Mouse (Mus musculus): ENCODE measurements around the gene Hdac11. TPM values are rescaled to one million over a fixed set of nuclear protein-coding genes. Genes with fewer than 3 reads are reported as not detected.
"Not testable (repeated sequence)": the region's sequence is repeated elsewhere in the genome, so short reads cannot be mapped to it uniquely, and the experiment has no call there.

The Hdac11 gene
- polyA plus RNA-seq, 1 experiment from 2014 or later = 77.2 TPM

GRCm38 (mm10) chr6:91209780-91210179, 53.3 kb downstream of the Hdac11 start:
- in situ Hi-C loops (cut with MboI; ENCODE audit: low pct_unique_long_range_greater_than_20kb) = loop anchor here (5.0 to 25.0 kb wide), 2 partner anchors 68 to 847 kb away; partner anchors contain the start of gene Zxdc
- ChIA-PET CTCF (no interaction called here), POLR2A (interaction anchor here (1.6 kb wide), 1 partner anchor 34 kb away, joined by 3 read pairs; no protein-coding TSS in a partner anchor)
- ATAC-seq (no peak), DNase-seq (ENCODE audit: low read depth, low spot score) (no peak)
- no peaks in the 10 kb centered on the region for H3K27me3 ChIP-seq
- TF ChIP-seq CTCF (IDR thresholded peaks at IDR 0.05) = no peak

GRCm38 (mm10) chr6:91210852-91211251, 54.4 kb downstream of the Hdac11 start:
- DNase-seq (ENCODE audit: low read depth, low spot score) (no peak), ATAC-seq (no peak)
- no peaks in the 10 kb centered on the region for H3K27me3 ChIP-seq
- TF ChIP-seq CTCF (IDR thresholded peaks at IDR 0.05) = no peak
- ChIA-PET POLR2A (interaction anchor here (1.6 kb wide), 1 partner anchor 35 kb away, joined by 3 read pairs; no protein-coding TSS in a partner anchor), CTCF (no interaction called here)
- in situ Hi-C loops (cut with MboI; ENCODE audit: low pct_unique_long_range_greater_than_20kb) = loop anchor here (25.0 kb wide), 1 partner anchor 849 kb away; the partner anchor contains the start of gene Zxdc

- in situ Hi-C loops (cut with MboI; ENCODE audit: low pct_unique_long_range_greater_than_20kb) = loop anchor here (25.0 kb wide), 1 partner anchor 850 kb away; the partner anchor contains the start of gene Zxdc
- ATAC-seq; H3K27me3 ChIP-seq; CTCF ChIA-PET; DNase-seq (ENCODE audit: low read depth, low spot score): not testable (repeated sequence)
- POLR2A ChIA-PET = interaction anchor here (1.3 kb wide), 1 partner anchor 11 kb away, joined by 3 read pairs; no protein-coding TSS in a partner anchor
Observed at GRCm38 (mm10) chr6:91212155-91212554, 55.7 kb downstream of the Hdac11 start, which contains the start of gene Fbln2. TSS of gene Fbln2 (plus strand) at chr6:91212455.

GRCm38 (mm10) chr6:91212571-91212970, 56.1 kb downstream of the Hdac11 start:
- no peak for TF ChIP-seq CTCF (IDR thresholded peaks at IDR 0.05)
- H3K27me3 ChIP-seq = no peaks in the 10 kb centered on the region
- POLR2A ChIA-PET = interaction anchor here (1.3 kb wide), 1 partner anchor 11 kb away, joined by 3 read pairs; no protein-coding TSS in a partner anchor
- DNase-seq (ENCODE audit: low read depth, low spot score) (no peak), ATAC-seq (no peak)
- in situ Hi-C loops (cut with MboI; ENCODE audit: low pct_unique_long_range_greater_than_20kb) = loop anchor here (25.0 kb wide), 1 partner anchor 850 kb away; the partner anchor contains the start of gene Zxdc
- CTCF ChIA-PET = no interaction called here

GRCm38 (mm10) chr6:91213287-91214218, 57.1 kb downstream of the Hdac11 start:
- DNase-seq (ENCODE audit: low read depth, low spot score) (no peak), ATAC-seq (no peak)
- H3K27me3 ChIP-seq = no peaks in the 10 kb centered on the region
- in situ Hi-C loops (cut with MboI; ENCODE audit: low pct_unique_long_range_greater_than_20kb) = loop anchor here (25.0 kb wide), 1 partner anchor 851 kb away; the partner anchor contains the start of gene Zxdc
- ChIA-PET POLR2A (interaction anchor here (0.6 kb wide), 1 partner anchor 206 kb away, joined by 4 read pairs; no protein-coding TSS in a partner anchor), CTCF (interaction anchor here (1.8 to 2.3 kb wide), 2 partner anchors 10 to 64 kb away, joined by 5 read pairs; no protein-coding TSS in a partner anchor)
- no peak for TF ChIP-seq CTCF (IDR thresholded peaks at IDR 0.05)

GRCm38 (mm10) chr6:91215454-91215853, 59.0 kb downstream of the Hdac11 start:
- TF ChIP-seq CTCF (IDR thresholded peaks at IDR 0.05) = no peak
- no peak for ATAC-seq
- ChIA-PET POLR2A (interaction anchor here (0.7 kb wide), 1 partner anchor 46 kb away, joined by 5 read pairs; no protein-coding TSS in a partner anchor), CTCF (interaction anchor here (1.4 to 2.3 kb wide), 3 partner anchors 8 to 62 kb away, joined by 3 to 5 read pairs (median 5); no protein-coding TSS in a partner anchor)
- H3K27me3 ChIP-seq = no peaks in the 10 kb centered on the region
- in situ Hi-C loops (cut with MboI; ENCODE audit: low pct_unique_long_range_greater_than_20kb) = loop anchor here (25.0 kb wide), 1 partner anchor 853 kb away; the partner anchor contains the start of gene Zxdc
- no peak for DNase-seq (ENCODE audit: low read depth, low spot score)

- ATAC-seq (no peak), DNase-seq (ENCODE audit: low read depth, low spot score) (no peak)
- no peak for TF ChIP-seq CTCF (IDR thresholded peaks at IDR 0.05)
- ChIA-PET POLR2A (no interaction called here), CTCF (no interaction called here)
- in situ Hi-C loops (cut with MboI; ENCODE audit: low pct_unique_long_range_greater_than_20kb) = loop anchor here (25.0 kb wide), 1 partner anchor 856 kb away; the partner anchor contains the start of gene Zxdc
- H3K27me3 ChIP-seq = no peaks in the 10 kb centered on the region
Observed at GRCm38 (mm10) chr6:91218445-91218844, 62.0 kb downstream of the Hdac11 start.

GRCm38 (mm10) chr6:91218871-91219270, 62.4 kb downstream of the Hdac11 start:
- POLR2A ChIA-PET = no interaction called here
- CTCF ChIA-PET = no interaction called here
- H3K27me3 ChIP-seq = no peaks in the 10 kb centered on the region
- no peak for ATAC-seq
- TF ChIP-seq CTCF (IDR thresholded peaks at IDR 0.05) = no peak
- no peak for DNase-seq (ENCODE audit: low read depth, low spot score)
- in situ Hi-C loops (cut with MboI; ENCODE audit: low pct_unique_long_range_greater_than_20kb) = loop anchor here (25.0 kb wide), 1 partner anchor 857 kb away; the partner anchor contains the start of gene Zxdc

GRCm38 (mm10) chr6:91220062-91220461, 63.6 kb downstream of the Hdac11 start:
- DNase-seq (ENCODE audit: low read depth, low spot score) = no peak

GRCm38 (mm10) chr6:91221094-91221493, 64.6 kb downstream of the Hdac11 start:
- in situ Hi-C loops (cut with MboI; ENCODE audit: low pct_unique_long_range_greater_than_20kb) = loop anchor here (25.0 kb wide), 1 partner anchor 859 kb away; the partner anchor contains the start of gene Zxdc
- no peak for DNase-seq (ENCODE audit: low read depth, low spot score)
- TF ChIP-seq CTCF (IDR thresholded peaks at IDR 0.05) = no peak
- CTCF ChIA-PET = no interaction called here
- H3K27me3 ChIP-seq = no peaks in the 10 kb centered on the region
- POLR2A ChIA-PET = interaction anchor here (0.6 kb wide), 1 partner anchor 14 kb away, joined by 5 read pairs; no protein-coding TSS in a partner anchor
- ATAC-seq = no peak

More at GRCm38 (mm10) chr6:91220062-91220461, 63.6 kb downstream of the Hdac11 start:
- TF ChIP-seq CTCF (IDR thresholded peaks at IDR 0.05) = no peak
- ChIA-PET POLR2A (no interaction called here), CTCF (no interaction called here)
- no peak for ATAC-seq
- in situ Hi-C loops (cut with MboI; ENCODE audit: low pct_unique_long_range_greater_than_20kb) = loop anchor here (25.0 kb wide), 1 partner anchor 858 kb away; the partner anchor contains the start of gene Zxdc
- no peaks in the 10 kb centered on the region for H3K27me3 ChIP-seq
